Mouse (Mus musculus) heart, postnatal 0 days (tissue): ENCODE measurements around the gene Pih1d3. TPM values are rescaled to one million over a fixed set of nuclear protein-coding genes. Genes with fewer than 3 reads are reported as not detected.

Source experiments
- ATAC-seq: fragments of 200-750 bp; cut with Nextera tagmentation; 2 replicates; pipeline ENCODE4 v1.8.0; 2017; ENCODE audit warnings: low read depth, moderate number of reproducible peaks, moderate library complexity; ENCODE audit not compliant: insufficient read depth
- DNase-seq: peaks from one replicate; pipeline ENCODE4 v3.0.0-alpha.2; 2016; ENCODE audit warnings: low spot score
- H3K27ac ChIP-seq: fragments of 300-500 bp; sonication (generic); 2 replicates; pipeline ENCODE4 v1.5.1; 2014; ENCODE audit warnings: low read depth, mild to moderate bottlenecking
- H3K27me3 ChIP-seq: fragments of 300-500 bp; sonication (generic); 2 replicates; pipeline ENCODE4 v1.6.1; 2014; ENCODE audit warnings: low read length, mixed read lengths; ENCODE audit not compliant: control insufficient read depth, insufficient read depth
- H3K36me3 ChIP-seq: fragments of 300-500 bp; sonication (generic); replicated peaks from 2 replicates; pipeline ENCODE4 v1.6.1; 2014; ENCODE audit warnings: low read length, mixed read lengths; ENCODE audit not compliant: control insufficient read depth, insufficient read depth
- H3K4me1 ChIP-seq: fragments of 300-500 bp; sonication (generic); 2 replicates; pipeline ENCODE4 v1.6.1; 2014; ENCODE audit warnings: antibody characterized with exemption; ENCODE audit not compliant: control insufficient read depth, insufficient read depth
- H3K4me2 ChIP-seq: fragments of 300-500 bp; sonication (generic); 2 replicates; pipeline ENCODE4 v1.6.1; 2014; ENCODE audit warnings: low read depth, mild to moderate bottlenecking, low read length, moderate library complexity
- H3K4me3 ChIP-seq: fragments of 300-500 bp; sonication (generic); 2 replicates; pipeline ENCODE4 v1.5.1; 2014; ENCODE audit warnings: low read depth, low read length
- H3K9ac ChIP-seq: fragments of 300-500 bp; sonication (generic); replicated peaks from 2 replicates; pipeline ENCODE4 v1.6.1; 2014; ENCODE audit warnings: low read depth, low read length, mixed read lengths
- H3K9me3 ChIP-seq: fragments of 300-500 bp; sonication (generic); replicated peaks from 2 replicates; pipeline ENCODE4 v1.6.1; 2016; ENCODE audit warnings: low read length; ENCODE audit not compliant: control insufficient read depth
- CTCF ChIP-seq: IDR thresholded peaks from 2 replicates; pipeline ENCODE4 v1.5.1; 2016; ENCODE audit warnings: antibody characterized with exemption, control low read depth, low read depth
- EP300 ChIP-seq: IDR thresholded peaks from 2 replicates; pipeline ENCODE4 v1.6.1; 2016; ENCODE audit warnings: antibody characterized with exemption, low read depth
- WGBS: fragments of 180-500 bp; shearing (Covaris S2); extraction: QIAGEN DNeasy Blood & Tissue Kit; methylation state at CpG from one replicate; pipeline ENCODE4 v1.1.7; 2014; 5-methylcytosine and 5-hydroxymethylcytosine counted together
- polyA plus RNA-seq: library from polyadenylated mRNA; unstranded; fragments of >200 nt; fragmentation: Nextera tagmentation; extraction: Ambion mirVana; gene quantifications from 2 replicates; pipeline ENCODE4 v1.2.1, GENCODE M21; 2015
- total RNA-seq: library from RNA; depleted of rRNA; stranded (reverse); fragments of >200 nt; gene quantifications from 2 replicates; pipeline ENCODE4 v1.2.3, GENCODE M21; 2014; ENCODE audit warnings: low replicate concordance; rRNA removed

Pih1d3 gene
- total RNA-seq = not detected in 2 replicates
- polyA plus RNA-seq = not detected in 2 replicates

DNA sequence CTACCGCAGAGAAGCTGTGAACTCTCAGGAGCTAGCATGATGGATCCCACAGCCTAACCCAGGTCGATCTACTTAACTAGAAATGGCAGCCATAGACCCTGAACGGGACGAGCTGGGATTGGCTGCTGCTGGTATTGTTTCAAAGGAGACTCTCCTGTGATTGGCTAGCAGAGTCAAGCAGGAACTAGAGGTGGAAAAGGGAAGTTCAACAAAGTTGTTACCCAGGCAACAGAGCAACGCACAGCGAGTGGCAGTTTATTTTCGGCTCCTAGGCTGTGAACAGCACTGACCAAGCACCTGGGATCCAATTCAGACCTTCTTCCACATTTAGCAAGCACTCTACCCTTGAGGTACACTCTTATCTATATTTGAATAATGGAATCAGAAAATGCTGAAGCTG, at the start of gene Pih1d3, which contains the start of gene 4931428L18Rik:
Pih1d3 (plus strand) TSS at position 275 of the 400 bp plus-strand sequence.
4931428L18Rik (minus strand) TSS at position 121 of the 400 bp plus-strand sequence.
- H3K4me3 ChIP-seq = no peak within 1 kb of the TSS
- no peak within 1 kb of the TSS for H3K27ac ChIP-seq
- no peak within 1 kb of the TSS for H3K9ac ChIP-seq
- no peaks in the 10 kb centered on the region for H3K9me3 ChIP-seq
- no peaks in the 10 kb centered on the region for H3K36me3 ChIP-seq
- ATAC-seq (no peak), DNase-seq (no peak)
- TF ChIP-seq EP300 = no peak
- no peak for TF ChIP-seq CTCF
- H3K4me2 ChIP-seq = no peak within 1 kb of the TSS
- H3K4me1 ChIP-seq = no peaks in the 10 kb centered on the region
- WGBS = 64% methylated on average over 7 of the region's 7 CpGs
- no peaks in the 10 kb centered on the region for H3K27me3 ChIP-seq

DNA sequence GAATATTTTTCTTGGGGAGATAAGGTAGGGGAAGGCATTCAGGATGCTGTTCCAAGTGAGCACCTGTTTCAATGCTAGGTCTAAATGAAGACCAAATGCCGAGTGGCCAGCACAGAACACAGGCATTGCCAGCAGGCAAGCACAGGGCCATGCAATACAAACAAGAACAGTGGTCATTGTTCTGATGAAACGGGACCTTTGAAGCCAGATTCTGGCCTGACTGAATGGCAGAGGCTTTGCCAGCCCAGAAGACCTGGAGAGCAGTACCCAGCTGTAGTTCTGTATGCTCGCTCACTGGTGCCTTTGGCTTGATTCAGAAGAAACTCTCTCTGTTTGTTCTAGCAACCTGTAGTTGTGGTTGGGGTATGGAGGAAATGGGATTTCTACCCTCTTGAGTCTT, 47.2 kb upstream of the Pih1d3 start:
- Histone ChIP-seq H3K27ac (no peak overlapping the region), H3K4me2 (no peak overlapping the region), H3K9ac (no peak overlapping the region), H3K9me3 (no peaks in the 10 kb centered on the region), H3K4me3 (no peak overlapping the region), H3K36me3 (no peaks in the 10 kb centered on the region), H3K27me3 (no peaks in the 10 kb centered on the region), H3K4me1 (no peaks in the 10 kb centered on the region)
- no peak for TF ChIP-seq CTCF
- no peak for TF ChIP-seq EP300
- ATAC-seq (no peak), DNase-seq (no peak)
- WGBS = 69% methylated on average over 3 of the region's 3 CpGs

DNA sequence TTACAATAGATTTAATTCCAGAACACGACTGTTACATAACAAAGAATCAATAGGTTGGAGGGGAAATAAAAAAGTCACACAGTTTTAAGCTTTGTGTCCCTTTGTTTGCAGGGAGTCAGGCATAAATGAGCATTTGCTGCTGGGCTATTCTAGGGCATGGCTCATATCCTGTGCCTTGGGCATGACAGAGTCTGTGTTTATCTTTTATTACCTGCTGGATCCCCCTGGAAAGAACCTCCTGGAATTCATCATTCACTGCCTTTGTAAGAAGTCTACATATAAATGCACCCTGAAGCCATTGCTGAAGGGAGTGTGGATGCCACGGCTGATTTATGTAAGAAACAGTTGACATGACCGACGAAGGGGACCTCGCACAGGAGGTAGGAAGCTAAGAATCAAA, 46.5 kb upstream of the Pih1d3 start, which contains the start of gene Lgsn:
Lgsn (plus strand) TSS at position 301 of the 400 bp plus-strand sequence.
- no peak for TF ChIP-seq EP300
- TF ChIP-seq CTCF = no peak
- Histone ChIP-seq H3K9ac (no peak within 1 kb of the TSS), H3K27ac (no peak within 1 kb of the TSS), H3K4me1 (no peaks in the 10 kb centered on the region), H3K27me3 (no peaks in the 10 kb centered on the region), H3K36me3 (no peaks in the 10 kb centered on the region), H3K4me3 (no peak within 1 kb of the TSS), H3K9me3 (no peaks in the 10 kb centered on the region), H3K4me2 (no peak within 1 kb of the TSS)
- DNase-seq (no peak), ATAC-seq (no peak)
- WGBS = 70% methylated on average over 5 of the region's 5 CpGs

DNA sequence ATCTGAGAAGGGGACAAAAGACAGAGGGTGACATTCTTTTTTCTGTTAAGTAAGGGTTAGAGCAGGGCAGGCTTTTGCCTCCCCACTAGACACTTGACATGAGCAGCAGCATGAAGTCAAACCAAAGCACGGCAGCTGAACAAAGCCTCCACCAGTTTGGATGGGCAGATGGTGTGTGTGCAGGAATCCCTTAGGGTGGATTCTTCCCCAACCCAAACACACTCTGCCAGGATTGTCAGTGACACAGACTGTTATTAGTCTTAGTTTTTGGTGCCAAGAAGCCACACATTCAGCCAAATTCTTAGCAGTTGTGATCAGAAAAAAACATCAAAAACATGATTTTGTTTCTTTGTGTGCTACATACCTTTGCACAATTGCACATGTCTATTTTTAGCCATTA, 44.4 kb upstream of the Pih1d3 start:
- WGBS = 52% methylated on average over 1 of the region's 1 CpGs
- no peak for ATAC-seq

DNA sequence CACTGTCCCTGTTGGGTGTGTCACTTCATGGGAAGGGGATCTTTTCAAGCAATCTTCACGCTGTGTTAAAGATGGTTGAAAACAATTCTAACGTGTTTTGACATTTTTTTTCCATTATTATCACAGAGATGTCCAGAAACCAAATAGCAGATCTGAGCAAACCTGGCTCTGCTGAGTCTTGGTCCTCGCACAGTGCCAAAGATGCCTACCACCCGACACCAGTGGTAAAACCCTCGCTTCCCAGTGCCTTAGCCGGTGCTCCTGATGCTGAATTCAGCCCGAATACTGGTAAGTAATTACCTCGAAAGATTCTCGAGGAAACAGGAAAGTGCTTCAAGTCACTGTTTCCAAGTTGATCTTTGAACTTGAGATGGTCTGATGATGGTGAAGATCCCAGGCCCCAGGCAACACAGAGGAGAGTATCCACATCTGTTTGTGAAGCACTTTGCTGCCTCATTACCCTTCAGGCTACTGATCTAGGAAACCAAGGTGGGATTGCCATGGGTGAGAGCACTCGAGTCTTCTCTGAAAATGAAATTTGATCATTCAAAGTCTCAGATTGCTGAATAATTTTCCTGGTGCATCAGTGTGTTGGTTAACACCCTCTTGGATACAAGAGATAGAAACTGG, 32.3 kb upstream of the Pih1d3 start:
- Histone ChIP-seq H3K4me3 (no peak overlapping the region), H3K27ac (no peak overlapping the region), H3K4me1 (no peaks in the 10 kb centered on the region), H3K4me2 (no peak overlapping the region), H3K9me3 (no peaks in the 10 kb centered on the region), H3K36me3 (no peaks in the 10 kb centered on the region), H3K27me3 (no peaks in the 10 kb centered on the region), H3K9ac (no peak overlapping the region)
- no peak for DNase-seq
- no peak for TF ChIP-seq EP300
- no peak for TF ChIP-seq CTCF
- 71% methylated on average over 10 of the region's 10 CpGs for WGBS
- ATAC-seq = no peak

More for the DNA sequence above, 44.4 kb upstream of the Pih1d3 start:
- Histone ChIP-seq H3K4me1 (no peaks in the 10 kb centered on the region), H3K27ac (no peak overlapping the region), H3K9ac (no peak overlapping the region), H3K9me3 (no peaks in the 10 kb centered on the region), H3K27me3 (no peaks in the 10 kb centered on the region), H3K36me3 (no peaks in the 10 kb centered on the region), H3K4me2 (no peak overlapping the region), H3K4me3 (no peak overlapping the region)
- TF ChIP-seq CTCF (no peak), EP300 (no peak)
- no peak for DNase-seq

DNA sequence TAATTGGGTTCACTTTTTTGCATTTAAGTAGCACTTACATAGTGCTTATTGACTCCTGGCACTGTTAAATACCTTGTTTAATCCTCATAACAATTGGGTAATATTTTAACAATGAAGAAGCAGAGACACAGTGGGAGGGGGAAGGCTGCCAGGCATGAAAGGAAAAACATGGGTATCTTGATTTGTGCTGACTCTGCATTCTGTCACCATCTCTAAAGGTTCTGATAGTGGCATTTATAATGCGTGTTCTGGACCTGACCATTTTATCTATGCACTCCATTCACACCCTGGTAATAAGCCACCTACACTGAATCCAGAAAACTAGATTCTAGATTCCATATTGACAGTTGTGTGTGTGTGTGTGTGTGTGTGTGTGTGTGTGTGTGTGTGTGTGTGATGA, 27.0 kb upstream of the Pih1d3 start:
- Histone ChIP-seq H3K27me3 (no peaks in the 10 kb centered on the region), H3K4me2 (no peak overlapping the region), H3K9ac (no peak overlapping the region), H3K27ac (no peak overlapping the region), H3K4me3 (no peak overlapping the region), H3K4me1 (no peaks in the 10 kb centered on the region), H3K9me3 (no peaks in the 10 kb centered on the region), H3K36me3 (no peaks in the 10 kb centered on the region)
- TF ChIP-seq EP300 (no peak), CTCF (no peak)
- 57% methylated on average over 1 of the region's 1 CpGs for WGBS
- DNase-seq (no peak), ATAC-seq (no peak)
